Mouse (Mus musculus) CD4-positive, CD25-positive, alpha-beta regulatory T cell, adult 4 months (primary cell): ENCODE results near the gene Rps6ka1. TPM values are rescaled to one million over a fixed set of nuclear protein-coding genes. Genes with fewer than 3 reads are reported as not detected.

Experiments
- ATAC-seq: one replicate; pipeline ENCODE4 v1.8.0; 2017
- polyA plus RNA-seq, 2 experiments: library from polyadenylated mRNA; unstranded; fragments of 100-300 nt; shearing (Covaris generic); gene quantifications; one replicate each; pipeline ENCODE4 v1.2.1; 2017

Gene Rps6ka1
- polyA plus RNA-seq, 2 experiments from 2014 or later: 118 to 183 TPM

GRCm38 (mm10) chr4:133820806-133821560, 66.6 kb downstream of the Rps6ka1 start:
- ATAC-seq: peak; percentile 32

- no peak for ATAC-seq
These were observed 67.4 kb downstream of the Rps6ka1 start for GRCm38 (mm10) chr4:133820166-133820565.

GRCm38 (mm10) chr4:133817356-133817755, 70.2 kb downstream of the Rps6ka1 start:
- ATAC-seq: no peak

- no peak for ATAC-seq
These were observed 71.1 kb downstream of the Rps6ka1 start for GRCm38 (mm10) chr4:133816504-133816875.

- ATAC-seq: no peak
These were observed 71.7 kb downstream of the Rps6ka1 start for GRCm38 (mm10) chr4:133815635-133816503.

GRCm38 (mm10) chr4:133814804-133815515, 72.6 kb downstream of the Rps6ka1 start:
- ATAC-seq: no peak

- peak; percentile 68 for ATAC-seq
These were observed 73.4 kb downstream of the Rps6ka1 start for GRCm38 (mm10) chr4:133813992-133814803.

- peak; percentile 72 for ATAC-seq
These were observed 74.2 kb downstream of the Rps6ka1 start for GRCm38 (mm10) chr4:133813174-133813991.

GRCm38 (mm10) chr4:133804401-133805263, 83.0 kb downstream of the Rps6ka1 start:
- ATAC-seq: peak; percentile 71

- peak; percentile 60 for ATAC-seq
These were observed 87.0 kb downstream of the Rps6ka1 start for GRCm38 (mm10) chr4:133800589-133800988.

Other genes starting within 250 kb of the Rps6ka1 start
- gene Zdhhc18, start 237.6 kb downstream of the Rps6ka1 start, polyA plus RNA-seq: 10 to 100 TPM; 20.2 to 22.3 TPM
- 10 to 100 TPM; 14.3 to 16.3 TPM for gene Pigv, start 215.2 kb downstream of the Rps6ka1 start, polyA plus RNA-seq
- gene Arid1a, start 131.0 kb downstream of the Rps6ka1 start, polyA plus RNA-seq: 10 to 100 TPM; 74.4 to 76.7 TPM
- gene Hmgn2, start 80.9 kb upstream of the Rps6ka1 start, polyA plus RNA-seq: 100 to 1,000 TPM; 379 to 453 TPM
- 10 to 100 TPM; 23.5 to 24.3 TPM for gene Dhdds, start 113.1 kb upstream of the Rps6ka1 start, polyA plus RNA-seq
- gene Lin28a, start 131.0 kb upstream of the Rps6ka1 start, polyA plus RNA-seq: not detected
- 1 to 10 TPM in 1 of 2 experiments, under 1 TPM in 1; 0.85 to 1.3 TPM for gene Zfp683, start 166.0 kb upstream of the Rps6ka1 start, polyA plus RNA-seq
- gene Crybg2, start 173.0 kb upstream of the Rps6ka1 start, polyA plus RNA-seq: 10 to 100 TPM; 20.9 to 28.2 TPM
- gene Cd52, start 207.3 kb upstream of the Rps6ka1 start, polyA plus RNA-seq: 1,000 to 10,000 TPM; 2,918 to 3,094 TPM
- gene Ubxn11, start 214.8 kb upstream of the Rps6ka1 start, polyA plus RNA-seq: 10 to 100 TPM; 31.2 to 54.2 TPM
- gene Sh3bgrl3, start 241.0 kb upstream of the Rps6ka1 start, polyA plus RNA-seq: 1,000 to 10,000 TPM in 1 of 2 experiments, 100 to 1,000 TPM in 1; 977 to 1,004 TPM